Mouse (Mus musculus) heart, postnatal 0 days (tissue): ENCODE results near the gene Hist1h3e.

ENCODE experiments used
- CTCF ChIP-seq: IDR thresholded peaks from 2 replicates; pipeline ENCODE4 v1.5.1; 2016; ENCODE audit warnings: antibody characterized with exemption, control low read depth, low read depth
- EP300 ChIP-seq: IDR thresholded peaks from 2 replicates; pipeline ENCODE4 v1.6.1; 2016; ENCODE audit warnings: antibody characterized with exemption, low read depth

DNA sequence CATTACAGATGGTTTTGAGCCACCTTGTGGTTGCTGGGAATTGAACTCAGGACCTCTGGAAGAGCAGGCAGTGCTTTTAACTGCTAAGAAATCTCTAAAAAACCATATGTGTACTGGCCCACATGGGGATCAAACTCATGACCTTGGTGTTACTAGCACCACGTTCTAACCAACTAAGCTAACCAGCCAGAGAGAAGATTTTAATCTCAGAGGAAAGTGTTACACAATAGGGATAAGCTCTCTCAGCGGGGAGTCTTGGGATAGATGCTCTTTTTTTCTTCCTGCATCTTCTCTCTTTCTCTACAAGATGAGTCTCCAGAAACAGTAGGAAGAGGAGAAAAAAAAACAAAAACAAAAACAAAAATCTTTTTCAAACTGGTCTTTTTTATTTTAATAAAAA lies 48.2 kb upstream of the Hist1h3e start:
- TF ChIP-seq CTCF = no peak
- TF ChIP-seq EP300 = no peak
